Mouse (Mus musculus) kidney, embryonic 14.5 days (tissue): Measurements from ENCODE around the gene Emc3. TPM values are rescaled to one million over a fixed set of nuclear protein-coding genes. Genes with fewer than 3 reads are reported as not detected.

Source experiments
- ATAC-seq: fragments of 200-750 bp; cut with Nextera tagmentation; 2 replicates; pipeline ENCODE4 v1.8.0; 2017; ENCODE audit warnings: moderate number of reproducible peaks, mild to moderate bottlenecking, moderate TSS enrichment, moderate library complexity; ENCODE audit not compliant: low FRiP score, low TSS enrichment
- H3K27ac ChIP-seq: fragments of 300-500 bp; sonication (generic); 2 replicates; pipeline ENCODE4 v1.5.1; 2014; ENCODE audit warnings: low read depth, mild to moderate bottlenecking, low read length, moderate library complexity, mixed read lengths
- H3K27me3 ChIP-seq: fragments of 300-500 bp; sonication (generic); 2 replicates; pipeline ENCODE4 v1.6.1; 2014; ENCODE audit warnings: mild to moderate bottlenecking, low read length; ENCODE audit not compliant: control insufficient read depth, insufficient read depth
- H3K36me3 ChIP-seq: fragments of 300-500 bp; sonication (generic); 2 replicates; pipeline ENCODE4 v1.6.1; 2014; ENCODE audit warnings: low read length, mixed read lengths; ENCODE audit not compliant: control insufficient read depth, insufficient read depth
- H3K4me1 ChIP-seq: fragments of 300-500 bp; sonication (generic); 2 replicates; pipeline ENCODE4 v1.6.1; 2014; ENCODE audit warnings: low read length, mixed read lengths; ENCODE audit not compliant: control insufficient read depth, insufficient read depth
- H3K4me2 ChIP-seq: fragments of 300-500 bp; sonication (generic); replicated peaks from 2 replicates; pipeline ENCODE4 v1.6.1; 2014; ENCODE audit warnings: low read depth, mild to moderate bottlenecking, low read length
- H3K4me3 ChIP-seq: fragments of 300-500 bp; sonication (generic); 2 replicates; pipeline ENCODE4 v1.5.1; 2014; ENCODE audit warnings: mild to moderate bottlenecking, low read length
- H3K9ac ChIP-seq: fragments of 300-500 bp; sonication (generic); 2 replicates; pipeline ENCODE4 v1.6.1; 2014; ENCODE audit warnings: low read depth, mild to moderate bottlenecking, low read length, moderate library complexity
- H3K9me3 ChIP-seq: fragments of 300-500 bp; sonication (generic); 2 replicates; pipeline ENCODE4 v1.6.1; 2016; ENCODE audit warnings: low read length; ENCODE audit not compliant: control insufficient read depth
- WGBS: fragments of 180-500 bp; shearing (Covaris S2); extraction: QIAGEN DNeasy Blood & Tissue Kit; methylation state at CpG from one replicate; pipeline ENCODE4 v1.1.7; 2014; 5-methylcytosine and 5-hydroxymethylcytosine counted together
- polyA plus RNA-seq: library from polyadenylated mRNA; unstranded; fragments of >200 nt; fragmentation: Nextera tagmentation; extraction: Ambion mirVana; gene quantifications from 2 replicates; pipeline ENCODE4 v1.2.1, GENCODE M21; 2014

Emc3 gene
- polyA plus RNA-seq, 1 experiment from 2014 or later: 98.0 TPM

DNA sequence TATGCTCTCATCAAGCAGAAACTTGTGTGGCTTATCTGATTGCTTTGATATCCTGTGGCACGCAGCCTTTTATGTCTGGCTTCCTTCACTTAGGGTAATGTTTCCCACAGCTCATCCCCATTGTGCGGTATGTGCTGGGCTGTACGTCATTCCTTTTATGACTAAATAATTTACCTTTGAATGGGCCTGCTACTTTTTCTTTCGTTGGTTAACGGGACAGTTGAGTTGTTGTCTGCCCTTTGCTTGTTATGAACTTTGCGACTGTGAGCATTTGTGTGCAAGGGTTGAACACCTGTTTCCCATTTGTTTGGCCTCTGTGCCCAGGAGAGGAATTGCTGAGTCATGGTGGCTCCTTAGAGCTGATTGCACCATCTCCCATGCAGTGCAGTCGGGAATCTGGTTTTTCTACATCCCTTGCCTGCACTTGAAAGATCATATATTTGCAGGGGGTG is 44.3 kb downstream of the Emc3 start:
- no peak for ATAC-seq

DNA sequence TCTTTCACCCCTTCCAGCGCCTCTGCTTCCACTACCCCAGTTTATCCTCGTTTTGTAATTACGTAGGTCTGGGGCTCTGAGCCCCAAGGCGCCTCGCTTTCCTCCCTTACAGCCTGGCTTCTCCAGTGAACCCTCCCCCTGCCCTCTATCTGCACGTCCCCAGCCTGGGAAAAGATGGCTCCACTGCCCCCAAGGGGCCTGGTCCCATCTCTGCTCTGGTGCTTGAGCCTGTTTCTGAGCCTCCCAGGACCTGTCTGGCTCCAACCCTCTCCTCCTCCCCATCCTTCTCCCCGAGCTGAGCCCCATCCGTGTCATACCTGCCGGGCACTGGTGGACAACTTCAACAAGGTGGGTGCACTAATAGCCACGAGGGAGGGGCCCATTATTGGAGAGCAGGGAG is 47.7 kb downstream of the Emc3 start:
- Histone ChIP-seq H3K4me3 (peak overlapping the region; percentile 51), H3K4me1 (peaks cover 4% of the 10 kb centered on the region; the same call in 1 of the 2 replicates), H3K9me3 (no peaks in the 10 kb centered on the region), H3K36me3 (no peaks in the 10 kb centered on the region), H3K27ac (peak overlapping the region; percentile 82), H3K9ac (peak overlapping the region; percentile 67), H3K4me2 (peak overlapping the region; percentile 69), H3K27me3 (peaks cover 11% of the 10 kb centered on the region; the same call in 1 of the 2 replicates)
- WGBS: 6% methylated on average over 10 of the region's 10 CpGs
- peak; percentile 56 for ATAC-seq

More for the DNA sequence above, 44.3 kb downstream of the Emc3 start:
- Histone ChIP-seq H3K9ac (no peak overlapping the region), H3K27me3 (peaks cover 4% of the 10 kb centered on the region; the same call in 1 of the 2 replicates), H3K36me3 (peaks cover 10% of the 10 kb centered on the region), H3K27ac (no peak overlapping the region), H3K9me3 (no peaks in the 10 kb centered on the region), H3K4me1 (peaks cover 4% of the 10 kb centered on the region; the same call in 1 of the 2 replicates), H3K4me3 (no peak overlapping the region), H3K4me2 (no peak overlapping the region)
- WGBS: 51% methylated on average over 7 of the region's 7 CpGs

GRCm38 (mm10) chr6:113483100-113483615 is 48.3 kb downstream of the Emc3 start, which contains the start of gene Creld1:
Gene Creld1, plus strand, starts transcription at chr6:113483297.
- Histone ChIP-seq H3K36me3 (no peaks in the 10 kb centered on the region), H3K27me3 (peaks cover 11% of the 10 kb centered on the region; the same call in 1 of the 2 replicates), H3K27ac (peak within 1 kb of the TSS; percentile 82), H3K9ac (peak within 1 kb of the TSS; percentile 67), H3K4me2 (peak within 1 kb of the TSS; percentile 69), H3K9me3 (no peaks in the 10 kb centered on the region), H3K4me1 (peaks cover 4% of the 10 kb centered on the region; the same call in 1 of the 2 replicates), H3K4me3 (peak within 1 kb of the TSS; percentile 51)
- ATAC-seq: peak; percentile 95
- under 1% methylated on average over 26 of the region's 26 CpGs for WGBS

- H3K9me3 ChIP-seq: no peaks in the 10 kb centered on the region
- no peaks in the 10 kb centered on the region for H3K36me3 ChIP-seq
- peaks cover 4% of the 10 kb centered on the region; the same call in 1 of the 2 replicates for H3K4me1 ChIP-seq
- H3K9ac ChIP-seq: peak overlapping the region; percentile 51
- peaks cover 11% of the 10 kb centered on the region; the same call in 1 of the 2 replicates for H3K27me3 ChIP-seq
- peak overlapping the region; percentile 82 for H3K27ac ChIP-seq
- peak; percentile 53; the same call in 1 of the 2 replicates for ATAC-seq
- H3K4me2 ChIP-seq: peak overlapping the region; percentile 69
- H3K4me3 ChIP-seq: peak overlapping the region; percentile 51
- WGBS: 1% methylated on average over 63 of the region's 65 CpGs
These were observed 48.9 kb downstream of the Emc3 start for GRCm38 (mm10) chr6:113482477-113483099.

- no peaks in the 10 kb centered on the region for H3K36me3 ChIP-seq
These were observed 50.7 kb downstream of the Emc3 start for GRCm38 (mm10) chr6:113480555-113481373.

DNA sequence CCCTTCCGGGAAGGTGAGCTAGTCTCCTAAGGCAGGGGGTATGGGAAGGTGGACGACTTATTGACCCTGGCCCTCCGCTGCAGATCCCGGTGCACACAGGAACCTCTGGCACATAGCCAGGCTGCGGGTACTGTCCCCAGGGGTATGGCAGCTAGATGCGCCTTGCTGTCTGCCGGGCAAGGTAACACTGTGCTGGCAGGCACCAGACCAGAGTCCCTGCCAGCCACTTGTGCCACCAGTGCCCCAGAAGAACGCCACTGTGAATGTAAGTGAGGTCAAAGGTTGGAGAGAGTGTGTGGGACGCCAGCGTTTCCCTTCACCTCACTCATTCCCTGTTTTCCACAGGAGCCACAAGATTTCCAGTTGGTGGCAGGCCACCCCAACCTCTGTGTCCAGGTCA is 52.5 kb downstream of the Emc3 start:
- no peak for ATAC-seq
- Histone ChIP-seq H3K36me3 (no peaks in the 10 kb centered on the region), H3K9me3 (no peaks in the 10 kb centered on the region), H3K9ac (no peak overlapping the region), H3K27me3 (peaks cover 11% of the 10 kb centered on the region; the same call in 1 of the 2 replicates), H3K4me1 (no peaks in the 10 kb centered on the region; the same call in 1 of the 2 replicates), H3K27ac (no peak overlapping the region), H3K4me2 (no peak overlapping the region), H3K4me3 (no peak overlapping the region)
- 82% methylated on average over 10 of the region's 10 CpGs for WGBS

More at GRCm38 (mm10) chr6:113480555-113481373, 50.7 kb downstream of the Emc3 start:
- Histone ChIP-seq H3K9ac (no peak overlapping the region), H3K4me2 (no peak overlapping the region), H3K27me3 (peaks cover 11% of the 10 kb centered on the region; the same call in 1 of the 2 replicates), H3K9me3 (no peaks in the 10 kb centered on the region), H3K4me3 (no peak overlapping the region), H3K4me1 (no peaks in the 10 kb centered on the region; the same call in 1 of the 2 replicates), H3K27ac (no peak overlapping the region)
- WGBS: 59% methylated on average over 18 of the region's 18 CpGs
- no peak for ATAC-seq

DNA sequence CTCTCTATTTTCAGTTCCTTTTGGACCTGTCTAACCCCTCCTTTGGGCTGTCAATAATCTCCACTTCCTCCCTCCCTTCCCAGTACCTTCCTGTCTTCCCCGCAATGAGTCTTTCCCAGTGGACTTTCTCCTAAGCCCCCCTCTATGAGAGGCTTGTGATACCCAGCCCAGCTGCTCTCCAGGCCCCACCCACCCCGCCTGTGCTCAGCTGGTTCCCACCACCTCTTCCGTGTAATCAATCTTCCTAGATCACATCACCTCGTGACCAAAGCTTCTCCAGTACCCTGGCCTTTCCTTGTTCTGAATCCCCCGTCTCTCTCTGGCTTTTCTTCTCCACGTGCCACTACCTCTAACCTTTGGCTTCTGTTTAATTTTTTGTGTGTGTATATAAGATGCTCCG is 54.1 kb downstream of the Emc3 start:
- Histone ChIP-seq H3K9me3 (no peaks in the 10 kb centered on the region), H3K4me3 (no peak overlapping the region), H3K9ac (no peak overlapping the region), H3K4me1 (no peaks in the 10 kb centered on the region; the same call in 1 of the 2 replicates), H3K27ac (no peak overlapping the region), H3K4me2 (no peak overlapping the region), H3K36me3 (no peaks in the 10 kb centered on the region), H3K27me3 (peaks cover 9% of the 10 kb centered on the region; the same call in 1 of the 2 replicates)
- ATAC-seq: no peak
- WGBS: 32% methylated on average over 7 of the region's 7 CpGs

DNA sequence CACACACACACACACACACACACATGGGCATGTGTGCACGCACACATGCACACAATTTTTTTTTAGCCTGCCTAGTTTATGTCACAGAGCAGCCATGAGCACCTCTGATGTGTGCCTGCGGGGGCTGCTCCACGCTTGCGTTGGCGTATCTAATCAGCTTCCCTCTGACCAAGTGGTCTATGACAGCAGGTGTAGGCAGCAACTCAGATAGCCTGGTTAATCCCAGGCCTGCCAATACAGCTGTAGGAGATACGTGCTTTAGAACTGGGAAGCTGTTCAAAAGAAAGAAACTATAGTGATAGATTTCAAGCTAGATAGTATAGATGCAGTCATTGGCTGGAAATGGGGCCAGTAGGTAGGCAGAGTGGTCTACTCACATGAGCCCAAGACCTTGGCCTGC is 57.7 kb downstream of the Emc3 start:
- H3K4me2 ChIP-seq: no peak overlapping the region
- H3K9me3 ChIP-seq: no peaks in the 10 kb centered on the region
- no peak overlapping the region for H3K9ac ChIP-seq
- no peak overlapping the region for H3K27ac ChIP-seq
- no peak for ATAC-seq
- 87% methylated on average over 6 of the region's 6 CpGs for WGBS
- no peak overlapping the region for H3K4me3 ChIP-seq
- no peaks in the 10 kb centered on the region for H3K36me3 ChIP-seq
- H3K4me1 ChIP-seq: peaks cover 19% of the 10 kb centered on the region; the same call in 1 of the 2 replicates
- peaks cover 8% of the 10 kb centered on the region; the same call in 1 of the 2 replicates for H3K27me3 ChIP-seq
